Mouse (Mus musculus) midbrain, embryonic 11.5 days (tissue): ENCODE results near the gene Mboat7. TPM values are rescaled to one million over a fixed set of nuclear protein-coding genes. Genes with fewer than 3 reads are reported as not detected.
"Not testable (repeated sequence)": the region's sequence is repeated elsewhere in the genome, so short reads cannot be mapped to it uniquely, and the experiment has no call there.

ENCODE experiments used
- ATAC-seq: fragments of 200-750 bp; cut with Nextera tagmentation; 2 replicates; pipeline ENCODE4 v1.8.0; 2017; ENCODE audit warnings: moderate TSS enrichment, moderate library complexity; ENCODE audit not compliant: low FRiP score
- DNase-seq: peaks from one replicate; pipeline ENCODE4 v3.0.0; 2015; ENCODE audit warnings: low spot score; ENCODE audit errors: missing footprints
- H3K27ac ChIP-seq: fragments of 300-500 bp; sonication (generic); 2 replicates; pipeline ENCODE4 v1.5.1; 2014; ENCODE audit warnings: low read depth, low read length
- H3K27me3 ChIP-seq: fragments of 300-500 bp; sonication (generic); 2 replicates; pipeline ENCODE4 v1.6.1; 2014; ENCODE audit warnings: mild to moderate bottlenecking, low read length, moderate library complexity, mixed read lengths; ENCODE audit not compliant: control insufficient read depth, insufficient read depth
- H3K36me3 ChIP-seq: fragments of 300-500 bp; sonication (generic); 2 replicates; pipeline ENCODE4 v1.6.1; 2014; ENCODE audit warnings: mild to moderate bottlenecking, low read length, moderate library complexity, mixed read lengths; ENCODE audit not compliant: control insufficient read depth, insufficient read depth
- H3K4me1 ChIP-seq: fragments of 300-500 bp; sonication (generic); 2 replicates; pipeline ENCODE4 v1.6.1; 2014; ENCODE audit warnings: low read length; ENCODE audit not compliant: control insufficient read depth, insufficient read depth
- H3K4me2 ChIP-seq: fragments of 300-500 bp; sonication (generic); 2 replicates; pipeline ENCODE4 v1.6.1; 2014; ENCODE audit warnings: mild to moderate bottlenecking, moderate library complexity
- H3K4me3 ChIP-seq: fragments of 300-500 bp; sonication (generic); 2 replicates; pipeline ENCODE4 v1.5.1; 2014; ENCODE audit warnings: low read depth, low read length
- H3K9ac ChIP-seq: fragments of 300-500 bp; sonication (generic); 2 replicates; pipeline ENCODE4 v1.6.1; 2014; ENCODE audit warnings: low read length
- H3K9me3 ChIP-seq: fragments of 300-500 bp; sonication (generic); 2 replicates; pipeline ENCODE4 v1.6.1; 2016; ENCODE audit warnings: low read length; ENCODE audit not compliant: control insufficient read depth
- WGBS: fragments of 180-500 bp; shearing (Covaris S2); extraction: QIAGEN DNeasy Blood & Tissue Kit; methylation state at CpG from one replicate; pipeline ENCODE4 v1.1.7; 2014; 5-methylcytosine and 5-hydroxymethylcytosine counted together
- polyA plus RNA-seq: library from polyadenylated mRNA; unstranded; fragments of >200 nt; fragmentation: Nextera tagmentation; extraction: Ambion mirVana; gene quantifications from 2 replicates; pipeline ENCODE4 v1.2.1, GENCODE M21; 2014

Mboat7 gene
- polyA plus RNA-seq, 1 experiment from 2014 or later: 23.8 TPM

- Histone ChIP-seq H3K9me3 (no peaks in the 10 kb centered on the region), H3K27me3 (no peaks in the 10 kb centered on the region), H3K4me1 (peaks cover 9% of the 10 kb centered on the region), H3K4me2 (no peak overlapping the region), H3K36me3 (peaks cover 5% of the 10 kb centered on the region), H3K9ac (no peak overlapping the region), H3K4me3 (no peak overlapping the region), H3K27ac (no peak overlapping the region)
- no peak for DNase-seq
- 93% methylated on average over 6 of the region's 6 CpGs for WGBS
- no peak for ATAC-seq
Measured at GRCm38 (mm10) chr7:3698471-3698870, 5.1 kb upstream of the Mboat7 start.

GRCm38 (mm10) chr7:3694949-3695305, 1.6 kb upstream of the Mboat7 start:
- Histone ChIP-seq H3K4me2 (peak overlapping the region; percentile 94), H3K4me3 (peak overlapping the region; percentile 72), H3K27ac (peak overlapping the region; percentile 85; the same call in 1 of the 2 replicates), H3K9ac (peak overlapping the region; percentile 83), H3K4me1 (peaks cover 14% of the 10 kb centered on the region)
- WGBS: 11% methylated on average over 9 of the region's 9 CpGs
- H3K27me3 ChIP-seq, ATAC-seq, DNase-seq, H3K9me3 ChIP-seq, H3K36me3 ChIP-seq: not testable (repeated sequence)

GRCm38 (mm10) chr7:3694076-3694948, 989 bp upstream of the Mboat7 start:
- H3K4me1 ChIP-seq: peaks cover 14% of the 10 kb centered on the region
- H3K9ac ChIP-seq: peak overlapping the region; percentile 83
- H3K4me2 ChIP-seq: peak overlapping the region; percentile 94
- no peaks in the 10 kb centered on the region for H3K27me3 ChIP-seq
- H3K36me3 ChIP-seq: peaks cover 3% of the 10 kb centered on the region
- WGBS: under 1% methylated on average over 51 of the region's 55 CpGs
- H3K27ac ChIP-seq: peak overlapping the region; percentile 85
- peak; percentile 97 for DNase-seq
- H3K4me3 ChIP-seq: peak overlapping the region; percentile 72
- no peaks in the 10 kb centered on the region for H3K9me3 ChIP-seq
- ATAC-seq: peak; percentile 47

- peak overlapping the region; percentile 83 for H3K9ac ChIP-seq
- H3K27ac ChIP-seq: peak overlapping the region; percentile 85
- ATAC-seq (no peak), DNase-seq (no peak)
- no peaks in the 10 kb centered on the region for H3K9me3 ChIP-seq
- H3K36me3 ChIP-seq: peaks cover 3% of the 10 kb centered on the region
- H3K27me3 ChIP-seq: no peaks in the 10 kb centered on the region
- peak overlapping the region; percentile 94 for H3K4me2 ChIP-seq
- H3K4me1 ChIP-seq: peaks cover 14% of the 10 kb centered on the region
- peak overlapping the region; percentile 72 for H3K4me3 ChIP-seq
- WGBS: under 1% methylated on average over 18 of the region's 18 CpGs
Measured at GRCm38 (mm10) chr7:3693809-3694075, 419 bp upstream of the Mboat7 start.

- peak within 1 kb of the TSS; percentile 94 for H3K4me2 ChIP-seq
- H3K9ac ChIP-seq: peak within 1 kb of the TSS; percentile 83
- no peaks in the 10 kb centered on the region; the same call in 1 of the 2 replicates for H3K36me3 ChIP-seq
- peak within 1 kb of the TSS; percentile 85 for H3K27ac ChIP-seq
- DNase-seq (peak; percentile 92), ATAC-seq (no peak; the same call in 1 of the 2 replicates)
- no peaks in the 10 kb centered on the region for H3K27me3 ChIP-seq
- peaks cover 14% of the 10 kb centered on the region for H3K4me1 ChIP-seq
- H3K4me3 ChIP-seq: peak within 1 kb of the TSS; percentile 72
- WGBS: under 1% methylated on average over 49 of the region's 49 CpGs
- H3K9me3 ChIP-seq: no peaks in the 10 kb centered on the region
Measured at GRCm38 (mm10) chr7:3692382-3692986, 839 bp downstream of the Mboat7 start, which contains the start of gene Tsen34. Gene Tsen34, plus strand, starts transcription at chr7:3692863.

DNA sequence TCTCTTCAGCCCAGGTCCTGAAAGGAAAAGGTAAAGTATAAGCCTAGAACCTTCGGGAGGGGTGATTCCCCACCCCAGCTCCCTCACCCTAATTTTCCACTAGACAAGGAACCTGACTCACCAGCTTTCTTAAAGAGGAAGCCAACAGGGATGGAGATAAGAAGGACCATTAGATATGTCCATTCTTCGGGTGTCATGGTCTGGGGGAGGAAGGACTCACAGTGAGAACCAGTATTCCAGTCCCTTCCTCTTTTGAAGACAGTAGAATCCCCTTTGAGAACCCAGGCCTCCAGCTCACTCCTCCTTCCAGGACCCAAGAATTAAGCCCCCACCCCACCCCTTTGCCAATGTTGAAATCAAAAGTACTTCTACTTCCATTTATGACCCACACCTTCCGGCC, 1.4 kb downstream of the Mboat7 start:
- 46% methylated on average over 3 of the region's 3 CpGs for WGBS
- H3K27ac ChIP-seq: no peak overlapping the region
- ATAC-seq: no peak

GRCm38 (mm10) chr7:3685400-3686187, 7.7 kb downstream of the Mboat7 start:
- Histone ChIP-seq H3K27ac (no peak overlapping the region), H3K4me2 (no peak overlapping the region), H3K4me1 (peaks cover 15% of the 10 kb centered on the region), H3K27me3 (no peaks in the 10 kb centered on the region), H3K9ac (no peak overlapping the region), H3K36me3 (no peaks in the 10 kb centered on the region; the same call in 1 of the 2 replicates), H3K4me3 (no peak overlapping the region), H3K9me3 (no peaks in the 10 kb centered on the region)
- ATAC-seq (no peak), DNase-seq (no peak)
- 80% methylated on average over 31 of the region's 31 CpGs for WGBS

More for the DNA sequence above, 1.4 kb downstream of the Mboat7 start:
- Histone ChIP-seq H3K36me3 (no peaks in the 10 kb centered on the region; the same call in 1 of the 2 replicates), H3K4me2 (peak overlapping the region; percentile 94), H3K9me3 (no peaks in the 10 kb centered on the region), H3K9ac (peak overlapping the region; percentile 83), H3K4me1 (peaks cover 14% of the 10 kb centered on the region), H3K27me3 (no peaks in the 10 kb centered on the region), H3K4me3 (peak overlapping the region; percentile 72)
- DNase-seq: no peak

- Histone ChIP-seq H3K4me2 (no peak overlapping the region), H3K9me3 (no peaks in the 10 kb centered on the region), H3K4me3 (no peak overlapping the region), H3K27ac (no peak overlapping the region), H3K27me3 (no peaks in the 10 kb centered on the region), H3K4me1 (peaks cover 15% of the 10 kb centered on the region), H3K9ac (peak overlapping the region; percentile 16; the same call in 1 of the 2 replicates), H3K36me3 (no peaks in the 10 kb centered on the region; the same call in 1 of the 2 replicates)
- WGBS: 70% methylated on average over 8 of the region's 8 CpGs
- ATAC-seq (peak; percentile 28), DNase-seq (no peak)
Measured at GRCm38 (mm10) chr7:3684698-3685097, 8.6 kb downstream of the Mboat7 start.
